Mouse (Mus musculus): ENCODE data around the gene Gm5796. TPM values are rescaled to one million over a fixed set of nuclear protein-coding genes. Genes with fewer than 3 reads are reported as not detected.
"Not testable (repeated sequence)": the region's sequence is repeated elsewhere in the genome, so short reads cannot be mapped to it uniquely, and the experiment has no call there.

Gene Gm5796
- not detected in 2 replicates for polyA plus RNA-seq (2015; fragmentation: Nextera tagmentation; extraction: Ambion mirVana)

DNA sequence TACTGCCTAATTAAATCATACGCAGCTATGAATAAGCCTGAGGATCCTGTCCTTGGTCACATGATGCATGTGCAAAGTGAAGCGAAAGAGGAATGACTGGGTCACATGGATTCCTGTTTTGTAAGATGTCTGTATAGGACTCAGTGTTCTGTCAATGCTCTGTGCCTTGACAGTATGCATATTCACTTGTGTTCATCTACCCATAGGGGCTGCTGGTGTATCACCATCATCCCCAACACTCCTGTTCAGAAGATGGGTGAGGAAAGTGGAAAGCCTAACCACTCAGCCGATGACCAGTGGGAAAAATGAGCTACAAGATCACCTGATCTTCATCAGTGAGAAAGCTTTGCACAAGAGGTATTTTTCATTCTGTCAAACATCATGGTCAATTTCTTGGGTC, at the start of gene Gm5796:
Gene Gm5796 (plus strand): TSS at position 301 of the 400 bp plus-strand sequence.
- WGBS (ENCODE audit: insufficient replicate concordance) = 60% methylated on average over 1 of the region's 3 CpGs
- H3K4me2 ChIP-seq; H3K36me3 ChIP-seq (replicated peaks); H3K27ac ChIP-seq (replicated peaks); ATAC-seq (ENCODE audit: insufficient read depth); H3K9ac ChIP-seq; H3K4me1 ChIP-seq (replicated peaks); H3K4me3 ChIP-seq (replicated peaks); H3K27me3 ChIP-seq; H3K9me3 ChIP-seq (replicated peaks): not testable (repeated sequence)

DNA sequence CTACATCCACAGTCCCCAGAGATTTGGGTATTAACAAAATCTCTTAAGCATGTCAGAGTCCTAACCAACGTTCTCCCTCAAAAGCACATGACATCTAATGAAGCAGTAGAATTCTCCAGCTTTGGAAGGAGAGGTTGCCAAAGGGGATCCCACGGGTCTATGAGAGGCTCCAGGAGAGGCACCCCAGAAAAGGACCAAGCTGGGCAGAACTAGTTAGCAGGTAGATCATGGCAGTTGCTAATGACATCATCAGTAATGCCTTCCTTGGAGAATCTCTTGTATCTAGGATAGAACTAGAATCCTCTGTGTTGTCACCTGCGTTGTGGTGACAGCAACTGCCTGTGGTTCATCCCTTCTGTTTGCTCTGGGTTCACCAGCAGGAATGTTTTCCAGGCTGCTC, 25.6 kb upstream of the Gm5796 start, which contains the start of gene Gm3099:
Gene Gm3099 (plus strand): TSS at position 301 of the 400 bp plus-strand sequence.
- H3K4me1 ChIP-seq (replicated peaks); H3K36me3 ChIP-seq (replicated peaks); H3K27ac ChIP-seq (replicated peaks); H3K9me3 ChIP-seq (replicated peaks); ATAC-seq (ENCODE audit: insufficient read depth); H3K4me3 ChIP-seq (replicated peaks); H3K27me3 ChIP-seq; H3K4me2 ChIP-seq; H3K9ac ChIP-seq: not testable (repeated sequence)
- 56% methylated on average over 1 of the region's 3 CpGs for WGBS (ENCODE audit: insufficient replicate concordance)

DNA sequence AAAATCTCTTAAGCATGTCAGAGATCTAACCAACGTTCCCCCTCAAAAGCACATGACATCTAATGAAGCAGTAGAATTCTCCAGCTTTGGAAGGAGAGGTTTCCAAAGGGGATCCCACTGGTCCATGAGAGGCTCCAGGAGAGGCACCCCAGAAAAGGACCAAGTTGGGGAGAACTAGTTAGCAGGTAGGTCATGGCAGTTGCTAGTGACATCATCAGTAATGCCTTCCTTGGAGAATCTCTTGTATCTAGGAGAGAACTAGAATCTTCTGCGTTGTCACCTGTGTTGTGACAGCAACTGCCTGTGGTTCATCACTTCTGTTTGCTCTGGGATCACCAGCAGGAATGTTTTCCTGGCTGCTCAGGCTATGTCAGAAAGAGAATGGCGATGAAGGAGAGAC, 60.1 kb downstream of the Gm5796 start, which contains the start of gene Gm3115:
Gene Gm3115 (plus strand): TSS at position 301 of the 400 bp plus-strand sequence.
- H3K27me3 ChIP-seq; H3K9ac ChIP-seq; H3K4me1 ChIP-seq (replicated peaks); H3K4me3 ChIP-seq (replicated peaks); H3K36me3 ChIP-seq (replicated peaks); ATAC-seq (ENCODE audit: insufficient read depth); H3K27ac ChIP-seq (replicated peaks); H3K4me2 ChIP-seq; H3K9me3 ChIP-seq (replicated peaks): not testable (repeated sequence)
- WGBS (ENCODE audit: insufficient replicate concordance) = 42% methylated on average over 3 of the region's 3 CpGs

Other genes starting within 250 kb of the Gm5796 start
- gene Gm3002, start 213.9 kb upstream of the Gm5796 start, polyA plus RNA-seq (2015; fragmentation: Nextera tagmentation; extraction: Ambion mirVana) = 0.05 TPM in 1 of 2 replicates, not detected in the other
- not detected in 2 replicates for gene Gm3033, start 177.7 kb upstream of the Gm5796 start, polyA plus RNA-seq (2015; fragmentation: Nextera tagmentation; extraction: Ambion mirVana)
- not detected in 2 replicates for gene Gm2916, start 139.8 kb upstream of the Gm5796 start, polyA plus RNA-seq (2015; fragmentation: Nextera tagmentation; extraction: Ambion mirVana)
- gene Gm3029, start 92.2 kb upstream of the Gm5796 start, polyA plus RNA-seq (2015; fragmentation: Nextera tagmentation; extraction: Ambion mirVana) = not detected in 2 replicates
- not detected in 2 replicates for gene Gm3095, start 60.4 kb upstream of the Gm5796 start, polyA plus RNA-seq (2015; fragmentation: Nextera tagmentation; extraction: Ambion mirVana)
- gene Gm3099, start 25.5 kb upstream of the Gm5796 start, polyA plus RNA-seq (2015; fragmentation: Nextera tagmentation; extraction: Ambion mirVana) = not detected in 2 replicates
- not detected in 2 replicates for gene Gm3115, start 60.2 kb downstream of the Gm5796 start, polyA plus RNA-seq (2015; fragmentation: Nextera tagmentation; extraction: Ambion mirVana)
- not detected in 2 replicates for gene Gm8108, start 86.6 kb downstream of the Gm5796 start, polyA plus RNA-seq (2015; fragmentation: Nextera tagmentation; extraction: Ambion mirVana)
- gene Gm3127, start 141.1 kb downstream of the Gm5796 start, polyA plus RNA-seq (2015; fragmentation: Nextera tagmentation; extraction: Ambion mirVana) = not detected in 2 replicates
- 0.06 TPM in 1 of 2 replicates, not detected in the other for gene Gm2974, start 158.6 kb downstream of the Gm5796 start, polyA plus RNA-seq (2015; fragmentation: Nextera tagmentation; extraction: Ambion mirVana)
- not detected in 2 replicates for gene Gm3138, start 225.7 kb downstream of the Gm5796 start, polyA plus RNA-seq (2015; fragmentation: Nextera tagmentation; extraction: Ambion mirVana)

All from liver, embryonic 15.5 days (tissue).